Mouse (Mus musculus): ENCODE results near the gene Ctbp2. TPM values are rescaled to one million over a fixed set of nuclear protein-coding genes. Genes with fewer than 3 reads are reported as not detected.

The Ctbp2 gene
- polyA plus RNA-seq, 1 experiment = 11.8 TPM

DNA sequence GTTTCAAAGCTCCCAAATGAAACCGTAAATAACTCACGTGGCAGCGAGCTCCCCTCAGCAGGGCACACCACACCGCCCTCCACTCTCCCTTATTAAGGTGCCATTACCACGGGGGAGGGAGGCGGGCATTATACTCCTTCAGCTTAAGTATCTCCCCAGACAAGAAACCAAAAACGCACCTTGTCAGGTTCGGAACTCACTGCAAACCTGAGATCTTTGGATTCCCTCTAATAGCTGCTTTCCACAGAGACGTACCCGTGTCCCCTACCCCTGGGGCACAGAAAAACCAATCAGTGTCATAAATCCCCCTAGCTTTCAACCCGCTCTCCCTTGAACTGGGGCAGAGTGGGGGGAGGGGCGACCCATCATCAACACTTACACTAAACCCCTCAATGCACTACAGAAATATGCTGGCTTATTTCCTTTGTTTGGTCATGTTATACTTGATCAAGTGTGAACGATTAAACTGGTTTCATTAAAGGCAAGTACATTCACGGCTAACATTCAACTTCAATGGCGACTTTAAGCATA, 3.9 kb downstream of the Ctbp2 start:
- WGBS = 89% methylated on average over 15 of the region's 15 CpGs
- DNase-seq (ENCODE audit: low read depth in 1 of 2, low spot score in 2 of 2) = no peak
- peaks cover 8% of the 10 kb centered on the region; the same call in 1 of the 2 replicates for H3K4me1 ChIP-seq (ENCODE audit: control insufficient read depth, insufficient read depth, insufficient read length)
- no peak for TF ChIP-seq CTCF (IDR thresholded peaks at IDR 0.05; ENCODE audit: extremely low read depth, insufficient read depth, insufficient read length, insufficient replicate concordance)
- H3K27me3 ChIP-seq (ENCODE audit: control insufficient read depth, insufficient read depth, low read length) = peaks cover 20% of the 10 kb centered on the region
- no peak overlapping the region for H3K4me3 ChIP-seq (ENCODE audit: extremely low read depth, insufficient read depth, insufficient read length)
- no peaks in the 10 kb centered on the region for H3K36me3 ChIP-seq (ENCODE audit: control insufficient read depth, insufficient read depth, low read length)
- H3K27ac ChIP-seq (ENCODE audit: insufficient read depth, low read length) = no peak overlapping the region

DNA sequence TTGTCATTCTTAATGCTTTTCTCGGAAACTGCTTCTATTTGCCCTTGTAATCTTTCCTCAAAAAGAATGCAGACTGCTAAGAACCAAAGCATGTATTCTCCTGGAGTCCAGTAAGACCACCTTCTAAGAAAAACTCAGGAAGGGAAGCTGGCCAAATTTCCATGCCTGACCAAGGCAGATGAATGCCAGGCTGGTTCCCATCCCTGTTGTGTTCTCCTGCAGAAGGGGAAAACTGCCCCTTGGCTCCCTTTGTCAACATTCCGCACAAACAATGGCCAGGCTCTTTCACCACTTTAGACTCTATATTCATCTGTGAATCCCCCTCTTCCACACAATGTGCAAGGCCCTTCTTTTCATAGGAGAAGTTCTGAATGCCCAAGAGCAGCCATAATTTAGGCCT, 6.3 kb downstream of the Ctbp2 start:
- Histone ChIP-seq H3K4me1 (ENCODE audit: control insufficient read depth, insufficient read depth, insufficient read length) (peaks cover 9% of the 10 kb centered on the region; the same call in 1 of the 2 replicates), H3K4me3 (ENCODE audit: extremely low read depth, insufficient read depth, insufficient read length) (no peak overlapping the region), H3K36me3 (ENCODE audit: control insufficient read depth, insufficient read depth, low read length) (no peaks in the 10 kb centered on the region), H3K27me3 (ENCODE audit: control insufficient read depth, insufficient read depth, low read length) (peaks cover 13% of the 10 kb centered on the region), H3K27ac (ENCODE audit: insufficient read depth, low read length) (no peak overlapping the region)
- no peak for TF ChIP-seq POLR2A (IDR thresholded peaks at IDR 0.05; ENCODE audit: low read depth, low read length)
- no peak for TF ChIP-seq CTCF (IDR thresholded peaks at IDR 0.05; ENCODE audit: extremely low read depth, insufficient read depth, insufficient read length, insufficient replicate concordance)
- WGBS = 85% methylated on average over 2 of the region's 2 CpGs
- no peak for DNase-seq (ENCODE audit: low read depth in 1 of 2, low spot score in 2 of 2)

DNA sequence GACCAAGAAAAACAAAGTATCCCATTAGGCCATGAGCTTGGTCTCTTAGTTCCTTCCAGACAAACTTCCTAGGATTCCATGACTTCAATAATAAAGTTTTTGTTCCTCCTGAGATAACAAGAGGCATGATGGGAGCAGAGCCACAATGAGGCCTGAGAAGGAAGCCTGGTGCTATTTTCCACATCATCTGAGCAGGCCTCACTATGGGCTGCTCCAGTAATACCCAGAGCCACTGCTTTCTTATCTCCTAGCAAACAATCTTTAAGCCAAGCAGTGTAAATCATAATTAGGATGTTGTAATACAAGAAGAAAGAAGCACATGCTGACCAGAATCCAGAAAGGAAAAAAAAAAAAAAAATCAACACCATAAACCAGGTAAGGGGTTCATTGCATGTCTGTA, 7.6 kb downstream of the Ctbp2 start:
- Histone ChIP-seq H3K36me3 (ENCODE audit: control insufficient read depth, insufficient read depth, low read length) (no peaks in the 10 kb centered on the region), H3K27me3 (ENCODE audit: control insufficient read depth, insufficient read depth, low read length) (peaks cover 4% of the 10 kb centered on the region), H3K4me3 (ENCODE audit: extremely low read depth, insufficient read depth, insufficient read length) (no peak overlapping the region), H3K4me1 (ENCODE audit: control insufficient read depth, insufficient read depth, insufficient read length) (0 out of 2 replicates have a peak, but pooled peaks cover 4% of the 10 kb centered on the region), H3K27ac (ENCODE audit: insufficient read depth, low read length) (no peak overlapping the region)
- DNase-seq (ENCODE audit: low read depth in 1 of 2, low spot score in 2 of 2) = no peak
- no peak for TF ChIP-seq POLR2A (IDR thresholded peaks at IDR 0.05; ENCODE audit: low read depth, low read length)
- no peak for TF ChIP-seq CTCF (IDR thresholded peaks at IDR 0.05; ENCODE audit: extremely low read depth, insufficient read depth, insufficient read length, insufficient replicate concordance)

DNA sequence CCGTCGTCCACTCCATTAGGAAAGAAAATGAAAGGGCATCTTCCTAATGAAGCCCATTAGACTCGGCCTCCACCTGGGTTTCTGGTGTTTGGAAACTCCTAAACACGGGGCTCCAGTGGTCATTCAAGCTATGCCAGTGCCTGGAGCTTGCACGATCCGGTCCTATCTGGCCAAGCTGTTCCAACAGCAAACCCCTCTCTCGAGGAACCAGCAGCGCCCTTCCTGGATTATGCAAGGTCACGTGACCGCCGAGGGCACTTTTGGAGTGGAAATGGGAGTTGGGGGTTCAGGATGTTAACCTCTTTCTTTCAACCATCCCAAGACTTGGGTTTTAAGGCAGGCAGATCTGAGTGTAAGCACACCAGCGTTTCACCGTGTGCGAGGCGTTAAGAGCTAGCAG, 8.3 kb downstream of the Ctbp2 start:
- Histone ChIP-seq H3K4me3 (ENCODE audit: extremely low read depth, insufficient read depth, insufficient read length) (no peak overlapping the region), H3K36me3 (ENCODE audit: control insufficient read depth, insufficient read depth, low read length) (no peaks in the 10 kb centered on the region), H3K27ac (ENCODE audit: insufficient read depth, low read length) (no peak overlapping the region), H3K4me1 (ENCODE audit: control insufficient read depth, insufficient read depth, insufficient read length) (0 out of 2 replicates have a peak, but pooled peaks cover 4% of the 10 kb centered on the region), H3K27me3 (ENCODE audit: control insufficient read depth, insufficient read depth, low read length) (0 out of 2 replicates have a peak, but pooled peaks cover 1% of the 10 kb centered on the region)
- 43% methylated on average over 15 of the region's 15 CpGs for WGBS
- DNase-seq (ENCODE audit: low read depth in 1 of 2, low spot score in 2 of 2) = no peak
- TF ChIP-seq POLR2A (IDR thresholded peaks at IDR 0.05; ENCODE audit: low read depth, low read length) (no peak), CTCF (IDR thresholded peaks at IDR 0.05; ENCODE audit: extremely low read depth, insufficient read depth, insufficient read length, insufficient replicate concordance) (no peak)

DNA sequence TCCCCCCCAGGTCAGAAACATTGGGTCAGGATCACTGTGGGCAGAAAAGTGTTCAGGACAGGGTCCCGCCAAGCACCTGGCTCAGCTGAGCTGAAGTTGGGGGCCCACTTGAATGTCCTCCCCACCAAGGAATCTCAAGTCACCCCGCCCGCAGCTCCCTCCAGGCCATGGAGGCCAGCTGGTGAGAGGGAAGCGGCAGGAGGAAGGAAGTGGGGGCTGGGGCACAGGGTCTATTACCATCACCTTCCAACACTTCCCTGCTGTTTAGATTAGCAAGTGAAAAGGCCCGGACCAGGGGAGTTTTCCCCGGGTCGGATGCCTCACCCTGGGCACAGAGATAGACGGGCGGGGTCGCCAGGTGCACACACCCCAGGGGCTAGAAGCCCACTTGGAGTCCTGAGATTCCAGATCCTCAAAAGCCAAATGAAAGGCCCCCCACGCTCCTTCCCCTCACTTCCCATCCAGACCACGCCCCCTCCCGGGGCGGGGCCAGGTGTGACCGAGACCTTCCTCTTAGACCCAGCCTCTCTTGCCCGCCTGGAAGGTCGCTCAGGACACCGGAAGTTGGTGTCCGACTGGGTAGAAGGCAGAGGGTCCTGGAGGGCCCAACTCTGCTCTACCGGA, 9.2 kb downstream of the Ctbp2 start:
- H3K27ac ChIP-seq (ENCODE audit: insufficient read depth, low read length) = no peak overlapping the region
- no peak for DNase-seq (ENCODE audit: low read depth in 1 of 2, low spot score in 2 of 2)
- TF ChIP-seq CTCF (IDR thresholded peaks at IDR 0.05; ENCODE audit: extremely low read depth, insufficient read depth, insufficient read length, insufficient replicate concordance) = no peak
- TF ChIP-seq POLR2A (IDR thresholded peaks at IDR 0.05; ENCODE audit: low read depth, low read length) = no peak
- H3K4me1 ChIP-seq (ENCODE audit: control insufficient read depth, insufficient read depth, insufficient read length) = 0 out of 2 replicates have a peak, but pooled peaks cover 4% of the 10 kb centered on the region
- H3K27me3 ChIP-seq (ENCODE audit: control insufficient read depth, insufficient read depth, low read length) = 0 out of 2 replicates have a peak, but pooled peaks cover 1% of the 10 kb centered on the region
- H3K36me3 ChIP-seq (ENCODE audit: control insufficient read depth, insufficient read depth, low read length) = no peaks in the 10 kb centered on the region
- no peak overlapping the region for H3K4me3 ChIP-seq (ENCODE audit: extremely low read depth, insufficient read depth, insufficient read length)
- WGBS = 11% methylated on average over 20 of the region's 20 CpGs

DNA sequence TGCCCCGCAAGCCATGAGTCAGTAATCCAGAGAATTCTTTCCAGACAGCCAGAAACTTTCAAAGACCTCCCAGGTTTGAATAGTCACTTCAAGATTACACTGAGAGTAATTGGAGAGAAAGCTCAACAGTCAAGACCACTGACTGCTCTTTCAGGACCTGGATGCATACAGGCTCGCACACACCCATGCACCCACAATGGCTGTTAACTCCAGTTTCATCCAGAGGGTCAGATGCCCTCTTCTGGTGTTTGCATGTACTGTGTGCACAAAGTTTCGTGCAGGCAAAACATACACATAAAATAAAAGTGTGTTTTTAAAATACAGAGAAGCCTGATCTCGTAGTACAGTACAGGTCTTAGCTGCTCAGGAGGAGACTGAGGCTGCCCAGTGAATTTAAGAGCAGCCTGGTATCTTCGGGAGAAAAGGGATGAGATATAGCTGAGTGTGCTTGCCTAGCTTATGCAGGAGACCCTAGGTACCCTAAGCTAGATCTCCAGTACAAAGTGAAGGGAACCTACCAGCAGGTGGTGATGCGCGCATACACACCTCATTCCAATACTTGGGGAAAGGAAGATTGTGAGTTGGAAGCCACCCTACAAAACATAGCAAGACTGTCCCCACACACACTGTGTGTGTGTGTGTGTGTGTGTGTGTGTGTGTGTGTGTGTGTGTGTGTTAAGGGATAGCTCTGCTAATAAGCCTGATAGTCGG, 10.8 kb downstream of the Ctbp2 start:
- Histone ChIP-seq H3K4me3 (ENCODE audit: extremely low read depth, insufficient read depth, insufficient read length) (no peak overlapping the region), H3K27ac (ENCODE audit: insufficient read depth, low read length) (no peak overlapping the region), H3K4me1 (ENCODE audit: control insufficient read depth, insufficient read depth, insufficient read length) (0 out of 2 replicates have a peak, but pooled peaks cover 4% of the 10 kb centered on the region), H3K27me3 (ENCODE audit: control insufficient read depth, insufficient read depth, low read length) (0 out of 2 replicates have a peak, but pooled peaks cover 1% of the 10 kb centered on the region), H3K36me3 (ENCODE audit: control insufficient read depth, insufficient read depth, low read length) (no peaks in the 10 kb centered on the region)
- TF ChIP-seq POLR2A (IDR thresholded peaks at IDR 0.05; ENCODE audit: low read depth, low read length) = no peak
- TF ChIP-seq CTCF (IDR thresholded peaks at IDR 0.05; ENCODE audit: extremely low read depth, insufficient read depth, insufficient read length, insufficient replicate concordance) = no peak
- WGBS = 90% methylated on average over 8 of the region's 8 CpGs
- DNase-seq (ENCODE audit: low read depth in 1 of 2, low spot score in 2 of 2) = no peak
